Mouse (Mus musculus) forebrain, embryonic 11.5 days (tissue): ENCODE data around the gene Arhgef11. TPM values are rescaled to one million over a fixed set of nuclear protein-coding genes. Genes with fewer than 3 reads are reported as not detected.

Source experiments
- ATAC-seq: fragments of 200-750 bp; cut with Nextera tagmentation; replicated peaks from 2 replicates; pipeline ENCODE4 v1.8.0; 2017; ENCODE audit warnings: moderate TSS enrichment; ENCODE audit not compliant: low FRiP score
- DNase-seq: peaks from one replicate; pipeline ENCODE4 v3.0.0-alpha.2; 2017; ENCODE audit warnings: low spot score
- H3K27ac ChIP-seq: fragments of 300-500 bp; sonication (generic); 2 replicates; pipeline ENCODE4 v1.5.1; 2014; ENCODE audit warnings: low read depth, low read length
- H3K27me3 ChIP-seq: fragments of 300-500 bp; sonication (generic); 2 replicates; pipeline ENCODE4 v1.6.1; 2014; ENCODE audit warnings: mild to moderate bottlenecking, low read length, mixed read lengths; ENCODE audit not compliant: control insufficient read depth, insufficient read depth
- H3K36me3 ChIP-seq: fragments of 300-500 bp; sonication (generic); 2 replicates; pipeline ENCODE4 v1.6.1; 2014; ENCODE audit warnings: mild to moderate bottlenecking, low read length, moderate library complexity, mixed read lengths; ENCODE audit not compliant: control insufficient read depth, insufficient read depth
- H3K4me1 ChIP-seq: fragments of 300-500 bp; sonication (generic); replicated peaks from 2 replicates; pipeline ENCODE4 v1.6.1; 2014; ENCODE audit warnings: low read length, mixed read lengths; ENCODE audit not compliant: control insufficient read depth, insufficient read depth
- H3K4me2 ChIP-seq: fragments of 300-500 bp; sonication (generic); 2 replicates; pipeline ENCODE4 v1.6.1; 2014; ENCODE audit warnings: low read depth, mild to moderate bottlenecking, low read length, moderate library complexity, mixed read lengths; ENCODE audit not compliant: severe bottlenecking
- H3K4me3 ChIP-seq: fragments of 300-500 bp; sonication (generic); 2 replicates; pipeline ENCODE4 v1.5.1; 2014; ENCODE audit warnings: low read depth, low read length
- H3K9ac ChIP-seq: fragments of 300-500 bp; sonication (generic); 2 replicates; pipeline ENCODE4 v1.6.1; 2014; ENCODE audit warnings: low read length
- H3K9me3 ChIP-seq: fragments of 300-500 bp; sonication (generic); 2 replicates; pipeline ENCODE4 v1.6.1; 2016; ENCODE audit warnings: low read length, mixed read lengths; ENCODE audit not compliant: control insufficient read depth
- WGBS: fragments of 180-500 bp; shearing (Covaris S2); extraction: QIAGEN DNeasy Blood & Tissue Kit; methylation state at CpG from one replicate; pipeline ENCODE4 v1.1.7; 2014; 5-methylcytosine and 5-hydroxymethylcytosine counted together
- microRNA-seq: library from miRNA; unstranded; fragments of <30 nt; microRNA quantifications from one replicate; pipeline ENCODE4, GENCODE M21; 2016; ENCODE audit not compliant: insufficient number of aligned reads
- polyA plus RNA-seq: library from polyadenylated mRNA; unstranded; fragments of >200 nt; fragmentation: Nextera tagmentation; extraction: Ambion mirVana; gene quantifications from 2 replicates; pipeline ENCODE4 v1.2.1, GENCODE M21; 2014

Arhgef11 gene
- polyA plus RNA-seq, 1 experiment from 2014 or later: 20.1 TPM

DNA sequence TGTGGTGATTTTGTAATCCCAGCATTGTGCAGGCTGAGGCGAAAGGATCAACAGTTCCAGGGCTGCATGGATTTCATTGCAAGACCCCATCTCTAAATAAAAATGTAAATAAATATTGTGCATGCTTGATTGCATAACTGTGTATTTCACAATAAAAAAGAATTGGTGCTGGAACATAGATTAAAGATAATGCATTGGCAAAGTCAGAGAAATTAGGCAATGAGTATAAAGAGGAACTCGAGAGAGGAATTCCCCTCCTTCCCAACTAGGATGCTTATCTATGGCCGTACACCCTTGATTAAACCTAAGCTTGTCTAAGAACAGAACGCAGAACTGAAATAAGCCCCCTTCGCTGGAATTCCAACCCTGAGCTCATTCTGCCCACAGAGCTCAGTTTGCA, 167.8 kb downstream of the Arhgef11 start:
- ATAC-seq (no peak), DNase-seq (no peak)
- no peak overlapping the region for H3K9ac ChIP-seq
- no peak overlapping the region for H3K4me3 ChIP-seq
- no peaks in the 10 kb centered on the region for H3K9me3 ChIP-seq
- no peak overlapping the region for H3K27ac ChIP-seq
- 81% methylated on average over 5 of the region's 5 CpGs for whole genome bisulfite sequencing
- H3K4me1 ChIP-seq: peaks cover 4% of the 10 kb centered on the region; the same call in 1 of the 2 replicates
- no peak overlapping the region for H3K4me2 ChIP-seq
- H3K27me3 ChIP-seq: no peaks in the 10 kb centered on the region
- no peaks in the 10 kb centered on the region for H3K36me3 ChIP-seq

DNA sequence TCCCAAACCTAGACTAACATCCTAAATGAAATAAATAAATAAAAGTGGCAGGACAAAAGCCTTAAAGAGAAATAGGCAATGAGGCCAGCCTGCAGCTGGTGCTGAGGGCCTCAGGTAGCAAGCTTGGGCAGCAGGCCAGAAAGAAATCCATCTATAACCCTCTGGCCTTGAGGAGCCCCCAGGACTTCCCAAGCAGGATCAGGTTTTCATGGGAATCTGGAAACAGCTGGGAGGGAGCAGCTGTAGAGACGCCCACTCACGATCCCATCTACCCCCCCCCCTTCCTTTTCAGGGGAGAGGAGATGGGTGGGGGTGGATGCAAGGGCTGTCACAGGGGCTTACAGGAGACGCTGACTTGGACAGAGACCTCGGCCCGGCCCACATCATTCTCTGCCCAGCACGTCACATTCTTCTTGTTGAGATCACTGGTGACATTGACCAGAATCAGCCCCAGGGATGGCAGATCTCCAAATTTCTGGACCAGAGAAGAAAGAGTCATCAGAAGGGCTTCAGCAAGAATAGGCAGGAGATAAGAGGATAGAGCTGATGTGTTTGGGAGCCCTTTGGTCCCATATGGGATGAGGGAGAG, 168.4 kb downstream of the Arhgef11 start:
- Histone ChIP-seq H3K4me2 (no peak overlapping the region), H3K27ac (no peak overlapping the region), H3K4me1 (peaks cover 4% of the 10 kb centered on the region; the same call in 1 of the 2 replicates), H3K36me3 (no peaks in the 10 kb centered on the region), H3K9ac (no peak overlapping the region), H3K27me3 (no peaks in the 10 kb centered on the region), H3K4me3 (no peak overlapping the region), H3K9me3 (no peaks in the 10 kb centered on the region)
- ATAC-seq (no peak), DNase-seq (no peak)
- WGBS: 67% methylated on average over 6 of the region's 6 CpGs

Small RNA genes within 50 kb of the gene (microRNA-seq; reads per million reads assigned to microRNA genes)
- gene Gm24109: not detected

Other genes with a start within 250 kb of the Arhgef11 start
- gene Fcrl1, start 241.2 kb upstream of the Arhgef11 start, polyA plus RNA-seq: not detected in 2 replicates
- gene Fcrl5, start 181.8 kb upstream of the Arhgef11 start, polyA plus RNA-seq: not detected in 2 replicates
- gene Etv3, start 92.2 kb upstream of the Arhgef11 start, polyA plus RNA-seq: 9.1 and 10.6 TPM in 2 replicates
- gene Lrrc71, start 131.1 kb downstream of the Arhgef11 start, polyA plus RNA-seq: 0.24 and 0.55 TPM in 2 replicates
- 0.16 and 0.45 TPM in 2 replicates for gene Ntrk1, start 177.6 kb downstream of the Arhgef11 start, polyA plus RNA-seq
- gene Insrr, start 179.4 kb downstream of the Arhgef11 start, polyA plus RNA-seq: 0.32 and 0.33 TPM in 2 replicates
- 8.2 and 8.6 TPM in 2 replicates for gene Pear1, start 206.7 kb downstream of the Arhgef11 start, polyA plus RNA-seq
- gene Sh2d2a, start 229.2 kb downstream of the Arhgef11 start, polyA plus RNA-seq: not detected in 2 replicates